Mouse (Mus musculus): Measurements from ENCODE around the gene Lbh. TPM values are rescaled to one million over a fixed set of nuclear protein-coding genes. Genes with fewer than 3 reads are reported as not detected.

Lbh gene
- polyA plus RNA-seq, 1 experiment from 2014 or later: 2.7 TPM

DNA sequence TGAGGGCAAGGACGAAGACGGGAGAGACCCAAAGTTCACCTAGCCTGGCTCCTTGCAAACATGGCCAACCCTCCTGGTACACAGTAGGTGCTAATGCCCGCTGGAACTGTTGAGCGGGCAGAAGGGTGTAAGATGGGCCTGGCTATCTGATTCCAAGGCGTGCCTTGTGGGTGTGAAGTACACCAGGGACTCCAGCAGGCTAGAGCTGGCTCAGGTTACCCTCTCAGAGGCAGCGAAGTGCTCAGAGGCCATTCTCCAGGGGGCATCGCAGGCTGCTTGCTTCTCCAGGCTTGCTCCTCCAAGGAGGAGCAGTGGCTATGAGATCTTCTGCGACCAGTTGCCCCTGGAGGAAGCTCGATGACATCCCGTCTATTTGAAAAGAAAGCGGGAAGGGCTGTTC is 6.8 kb upstream of the Lbh start:
- Histone ChIP-seq H3K27me3 (peaks cover 8% of the 10 kb centered on the region), H3K9ac (replicated peaks) (no peak overlapping the region), H3K27ac (peak overlapping the region; percentile 56; the same call in 1 of the 2 replicates), H3K4me1 (replicated peaks) (peaks cover 19% of the 10 kb centered on the region), H3K9me3 (no peaks in the 10 kb centered on the region), H3K4me3 (replicated peaks) (no peak overlapping the region), H3K36me3 (no peaks in the 10 kb centered on the region), H3K4me2 (no peak overlapping the region)
- ATAC-seq (ENCODE audit: insufficient number of reproducible peaks, insufficient read depth, low FRiP score, low TSS enrichment, low read depth): no peak
- 58% methylated on average over 11 of the region's 11 CpGs for WGBS

DNA sequence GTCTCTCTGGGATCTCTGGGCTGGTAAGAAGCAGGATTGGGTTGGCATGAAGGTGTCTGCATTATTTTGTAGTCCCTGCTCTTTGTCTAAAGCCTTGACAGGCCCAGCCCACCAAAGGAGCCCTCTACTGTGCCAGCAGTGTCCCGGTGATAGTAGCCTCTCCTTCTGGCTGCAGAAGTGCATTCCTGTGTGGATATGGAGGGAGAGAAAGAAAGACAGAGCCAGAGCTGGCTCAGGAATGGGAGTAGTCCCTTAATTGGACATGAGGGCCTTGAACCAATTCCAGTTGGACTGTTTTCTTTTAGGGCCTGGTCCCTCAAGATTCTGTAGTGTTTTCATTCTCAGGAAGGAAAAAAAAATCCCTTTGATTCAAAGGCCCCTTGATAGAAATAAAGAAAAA is 6.4 kb upstream of the Lbh start:
- Histone ChIP-seq H3K36me3 (no peaks in the 10 kb centered on the region), H3K4me1 (replicated peaks) (peaks cover 21% of the 10 kb centered on the region), H3K27me3 (peaks cover 13% of the 10 kb centered on the region), H3K27ac (peak overlapping the region; percentile 56; the same call in 1 of the 2 replicates), H3K4me2 (no peak overlapping the region), H3K9ac (replicated peaks) (no peak overlapping the region), H3K4me3 (replicated peaks) (no peak overlapping the region), H3K9me3 (no peaks in the 10 kb centered on the region)
- no peak for ATAC-seq (ENCODE audit: insufficient number of reproducible peaks, insufficient read depth, low FRiP score, low TSS enrichment, low read depth)
- 27% methylated on average over 1 of the region's 1 CpGs for WGBS

DNA sequence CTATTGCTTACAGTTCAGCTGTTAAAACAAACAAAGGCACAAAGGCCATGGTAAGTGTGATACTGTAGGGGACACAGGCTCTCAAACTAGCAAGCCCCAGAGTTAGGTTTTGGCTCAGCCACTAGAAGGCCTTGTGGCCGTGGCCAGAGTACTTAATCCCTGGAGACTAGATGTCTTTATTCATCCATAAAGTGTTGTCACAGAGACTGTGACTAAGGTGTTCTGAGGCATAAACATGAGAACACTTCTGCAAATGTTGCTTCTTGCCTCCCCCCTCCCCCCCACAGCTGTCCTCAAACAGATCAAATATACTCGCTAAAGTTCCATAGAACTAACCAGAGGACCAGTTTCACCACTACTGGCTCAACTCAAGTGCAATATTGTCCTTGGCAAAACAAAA is 4.0 kb upstream of the Lbh start:
- no peak overlapping the region for H3K27ac ChIP-seq
- no peak overlapping the region for H3K4me3 ChIP-seq (replicated peaks)
- H3K9ac ChIP-seq (replicated peaks): no peak overlapping the region
- 68% methylated on average over 2 of the region's 2 CpGs for WGBS
- no peaks in the 10 kb centered on the region for H3K36me3 ChIP-seq
- peaks cover 21% of the 10 kb centered on the region for H3K4me1 ChIP-seq (replicated peaks)
- ATAC-seq (ENCODE audit: insufficient number of reproducible peaks, insufficient read depth, low FRiP score, low TSS enrichment, low read depth): no peak
- H3K27me3 ChIP-seq: peaks cover 13% of the 10 kb centered on the region
- H3K4me2 ChIP-seq: no peak overlapping the region
- no peaks in the 10 kb centered on the region for H3K9me3 ChIP-seq

DNA sequence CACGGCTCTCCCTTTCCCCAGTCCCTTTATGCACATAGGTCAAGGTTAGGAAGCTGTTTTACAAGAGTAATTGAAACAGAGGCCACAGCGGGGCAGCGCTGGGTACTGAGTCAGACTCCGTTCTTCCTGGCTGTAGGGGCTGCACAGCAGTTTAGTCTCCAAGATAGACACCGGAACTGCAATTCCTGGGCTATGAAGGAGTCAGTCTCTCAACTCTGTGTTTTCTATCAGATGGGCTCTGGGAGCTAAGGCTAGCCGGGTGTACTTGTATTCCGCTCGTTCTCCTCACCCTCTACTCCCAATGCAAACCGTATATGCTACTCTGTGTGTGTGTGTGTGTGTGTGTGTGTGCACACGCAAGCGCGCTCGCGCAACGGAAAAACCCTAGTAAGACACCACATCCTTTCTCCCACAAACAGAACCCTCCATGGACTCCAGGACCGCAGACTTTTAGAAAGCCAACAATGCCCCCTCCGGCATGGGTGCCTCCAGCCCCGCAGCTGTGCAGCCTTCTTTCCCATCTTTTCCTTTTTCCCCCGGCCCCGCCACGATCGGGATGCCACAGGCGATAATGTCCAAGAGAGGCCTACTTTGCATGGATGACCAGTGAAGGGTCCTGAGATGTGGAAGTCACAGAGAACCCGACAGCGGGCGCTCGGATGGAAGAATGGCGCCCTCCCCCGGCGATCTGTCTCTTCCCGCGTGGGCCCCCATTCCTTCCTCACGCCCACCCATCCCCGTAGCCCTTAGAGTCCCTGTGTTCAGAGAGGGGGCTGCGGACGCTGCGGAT is 669 bp upstream of the Lbh start:
- Histone ChIP-seq H3K36me3 (peaks cover 12% of the 10 kb centered on the region; the same call in 1 of the 2 replicates), H3K27ac (peak overlapping the region; percentile 73), H3K4me2 (peak overlapping the region; percentile 89), H3K4me1 (replicated peaks) (peaks cover 35% of the 10 kb centered on the region), H3K9ac (replicated peaks) (peak overlapping the region; percentile 63), H3K4me3 (replicated peaks) (peak overlapping the region; percentile 68), H3K9me3 (no peaks in the 10 kb centered on the region), H3K27me3 (peaks cover 10% of the 10 kb centered on the region)
- 2% methylated on average over 37 of the region's 37 CpGs for WGBS
- peak; percentile 59 for ATAC-seq (ENCODE audit: insufficient number of reproducible peaks, insufficient read depth, low FRiP score, low TSS enrichment, low read depth)

DNA sequence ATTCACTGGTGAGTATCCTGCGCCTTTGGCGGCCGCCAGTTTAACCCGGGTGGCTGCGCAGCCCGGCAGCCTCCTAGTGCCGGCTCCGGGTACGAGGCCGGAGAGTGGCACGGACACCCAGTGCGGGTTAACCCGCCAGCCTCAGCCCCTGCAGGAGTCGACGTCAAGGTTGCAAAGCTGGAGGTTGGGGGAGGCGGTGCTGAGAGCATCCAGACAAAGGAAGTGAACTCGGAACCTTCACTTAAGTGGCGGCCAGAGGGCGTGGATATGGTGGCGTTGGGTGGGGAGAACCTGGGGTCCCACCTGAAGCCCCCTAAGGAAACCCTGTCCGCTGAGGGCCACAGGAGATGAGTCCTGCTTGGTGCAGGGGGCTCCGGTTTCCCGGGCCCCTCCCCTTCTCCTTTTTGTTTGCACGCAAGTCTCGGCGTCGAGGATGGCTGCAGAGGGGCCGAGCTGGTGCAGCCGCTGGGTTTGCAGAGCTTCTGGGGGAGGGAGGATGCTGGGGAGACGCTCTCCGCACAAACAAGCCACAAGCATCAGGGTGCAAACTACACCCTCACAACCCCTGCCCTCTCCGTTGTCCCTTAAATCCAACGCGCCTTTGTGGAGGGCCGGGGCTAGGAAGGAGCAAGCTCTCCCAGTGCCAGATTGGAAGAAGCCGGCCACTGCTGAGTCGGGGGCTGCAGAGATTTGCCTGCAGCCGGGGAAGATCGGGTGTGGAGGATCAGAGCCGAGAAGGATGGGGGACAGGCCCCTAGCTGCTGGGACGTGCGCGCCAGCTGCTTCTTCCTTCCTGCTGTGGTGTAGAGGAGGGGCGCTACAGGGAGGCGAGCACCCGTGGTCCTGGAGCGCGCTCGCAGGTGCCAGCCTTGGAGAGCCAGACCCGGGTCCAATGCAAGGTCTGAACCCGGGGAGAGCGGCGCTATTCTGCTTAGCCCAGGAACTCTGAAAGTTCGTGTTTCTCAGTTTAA is 751 bp downstream of the Lbh start:
- H3K4me3 ChIP-seq (replicated peaks): peak overlapping the region; percentile 68
- WGBS: 1% methylated on average over 54 of the region's 54 CpGs
- peak; percentile 32 for ATAC-seq (ENCODE audit: insufficient number of reproducible peaks, insufficient read depth, low FRiP score, low TSS enrichment, low read depth)
- no peaks in the 10 kb centered on the region for H3K9me3 ChIP-seq
- H3K27me3 ChIP-seq: peaks cover 10% of the 10 kb centered on the region
- peaks cover 39% of the 10 kb centered on the region for H3K4me1 ChIP-seq (replicated peaks)
- peak overlapping the region; percentile 86 for H3K27ac ChIP-seq
- H3K36me3 ChIP-seq: peaks cover 24% of the 10 kb centered on the region; the same call in 1 of the 2 replicates
- peak overlapping the region; percentile 87 for H3K9ac ChIP-seq (replicated peaks)
- H3K4me2 ChIP-seq: peak overlapping the region; percentile 89

DNA sequence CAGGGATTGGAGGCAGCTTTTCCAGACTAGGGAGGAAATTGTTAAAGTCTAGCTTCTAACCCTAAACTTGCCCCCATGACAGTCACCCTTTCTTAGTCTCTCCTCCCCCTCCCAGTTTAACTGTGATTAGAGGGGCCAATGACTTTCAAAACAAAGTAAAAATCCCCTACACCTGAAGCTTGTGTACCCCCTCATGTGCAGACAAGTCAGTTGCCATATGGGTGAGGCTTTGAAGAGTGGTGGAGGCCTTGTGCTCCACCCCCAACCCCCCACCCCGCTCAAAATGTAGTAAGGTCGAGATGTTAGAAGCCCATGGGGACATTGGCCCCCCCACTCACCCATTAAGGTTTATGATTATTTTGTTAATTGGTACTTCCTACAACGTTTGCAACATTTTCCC is 1.5 kb downstream of the Lbh start:
- Histone ChIP-seq H3K4me3 (replicated peaks) (peak overlapping the region; percentile 68), H3K36me3 (peaks cover 30% of the 10 kb centered on the region), H3K9ac (replicated peaks) (peak overlapping the region; percentile 87; the same call in 1 of the 2 replicates), H3K27ac (peak overlapping the region; percentile 86), H3K4me1 (replicated peaks) (peaks cover 43% of the 10 kb centered on the region), H3K9me3 (no peaks in the 10 kb centered on the region), H3K4me2 (peak overlapping the region; percentile 89), H3K27me3 (peaks cover 10% of the 10 kb centered on the region)
- no peak for ATAC-seq (ENCODE audit: insufficient number of reproducible peaks, insufficient read depth, low FRiP score, low TSS enrichment, low read depth)
- WGBS: 6% methylated on average over 3 of the region's 3 CpGs

DNA sequence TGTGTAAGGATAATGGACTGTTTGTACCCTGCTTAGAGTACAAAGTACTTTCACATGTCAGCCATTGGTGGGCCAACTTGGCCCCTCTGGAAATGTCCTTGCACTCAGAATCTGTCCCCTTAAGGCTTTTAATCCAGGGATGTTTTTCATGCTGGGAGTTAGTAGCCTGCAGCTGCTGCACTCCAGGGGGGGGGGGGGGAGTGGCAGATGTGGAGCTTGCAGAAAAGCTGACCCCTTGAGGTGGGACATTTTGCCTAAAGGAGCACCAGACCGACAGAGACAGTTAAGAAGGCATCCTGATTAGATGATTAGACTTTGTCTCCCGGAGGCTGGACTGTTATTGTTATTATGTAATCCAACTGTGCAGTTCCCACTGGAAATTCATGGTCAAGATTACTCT is 2.3 kb downstream of the Lbh start:
- ATAC-seq (ENCODE audit: insufficient number of reproducible peaks, insufficient read depth, low FRiP score, low TSS enrichment, low read depth): no peak
- Histone ChIP-seq H3K9ac (replicated peaks) (no peak overlapping the region), H3K4me3 (replicated peaks) (peak overlapping the region; percentile 16; the same call in 1 of the 2 replicates), H3K9me3 (no peaks in the 10 kb centered on the region), H3K36me3 (peaks cover 31% of the 10 kb centered on the region), H3K4me2 (peak overlapping the region; percentile 89), H3K27ac (no peak overlapping the region), H3K27me3 (0 out of 2 replicates have a peak, but pooled peaks cover 7% of the 10 kb centered on the region), H3K4me1 (replicated peaks) (peaks cover 43% of the 10 kb centered on the region)
- 14% methylated on average over 2 of the region's 2 CpGs for WGBS

DNA sequence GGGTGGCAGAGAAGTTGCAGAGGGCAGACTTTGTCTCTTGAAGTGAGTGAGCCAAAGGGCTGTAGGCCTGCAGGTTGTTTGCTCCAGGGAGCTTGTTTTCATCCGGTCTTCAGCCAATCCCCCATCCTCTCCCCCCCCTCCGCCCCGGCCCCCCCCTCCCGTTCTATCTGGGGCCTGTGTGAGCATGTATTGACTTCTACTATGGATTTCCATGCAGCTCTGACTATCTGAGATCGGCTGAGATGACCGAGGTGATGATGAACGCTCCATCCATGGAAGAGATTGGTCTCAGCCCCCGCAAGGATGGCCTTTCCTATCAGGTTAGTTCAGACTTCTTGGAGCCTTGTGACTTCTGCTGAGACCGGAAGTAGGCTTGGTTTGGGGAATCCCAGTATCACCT is 2.9 kb downstream of the Lbh start:
- no peak for ATAC-seq (ENCODE audit: insufficient number of reproducible peaks, insufficient read depth, low FRiP score, low TSS enrichment, low read depth)
- Histone ChIP-seq H3K4me1 (replicated peaks) (peaks cover 47% of the 10 kb centered on the region), H3K4me3 (replicated peaks) (peak overlapping the region; percentile 16; the same call in 1 of the 2 replicates), H3K9me3 (no peaks in the 10 kb centered on the region), H3K4me2 (peak overlapping the region; percentile 89), H3K36me3 (peaks cover 31% of the 10 kb centered on the region), H3K9ac (replicated peaks) (no peak overlapping the region), H3K27me3 (0 out of 2 replicates have a peak, but pooled peaks cover 7% of the 10 kb centered on the region), H3K27ac (no peak overlapping the region)
- WGBS: 58% methylated on average over 7 of the region's 9 CpGs

DNA sequence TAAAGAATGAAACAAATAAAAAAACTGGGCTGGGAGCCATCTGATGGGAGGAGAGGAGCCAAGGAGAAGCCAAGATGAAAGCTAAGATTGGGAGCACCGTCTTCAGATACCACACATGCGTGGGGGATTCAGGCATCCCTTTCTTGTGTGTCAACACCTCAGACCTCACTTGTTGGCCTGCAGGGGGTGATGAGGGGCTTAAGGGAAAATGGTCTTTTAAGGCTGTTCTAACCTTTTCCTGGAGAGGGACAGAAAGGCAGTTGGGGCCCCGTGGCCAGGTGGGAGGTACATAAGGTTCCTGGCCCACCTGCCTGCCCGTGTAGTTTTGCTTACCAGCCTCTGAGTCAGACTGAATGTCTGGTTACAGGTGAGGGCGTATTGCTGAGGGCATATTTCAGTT is 4.1 kb downstream of the Lbh start:
- 74% methylated on average over 5 of the region's 5 CpGs for WGBS
- ATAC-seq (ENCODE audit: insufficient number of reproducible peaks, insufficient read depth, low FRiP score, low TSS enrichment, low read depth): no peak
- H3K36me3 ChIP-seq: peaks cover 36% of the 10 kb centered on the region

DNA sequence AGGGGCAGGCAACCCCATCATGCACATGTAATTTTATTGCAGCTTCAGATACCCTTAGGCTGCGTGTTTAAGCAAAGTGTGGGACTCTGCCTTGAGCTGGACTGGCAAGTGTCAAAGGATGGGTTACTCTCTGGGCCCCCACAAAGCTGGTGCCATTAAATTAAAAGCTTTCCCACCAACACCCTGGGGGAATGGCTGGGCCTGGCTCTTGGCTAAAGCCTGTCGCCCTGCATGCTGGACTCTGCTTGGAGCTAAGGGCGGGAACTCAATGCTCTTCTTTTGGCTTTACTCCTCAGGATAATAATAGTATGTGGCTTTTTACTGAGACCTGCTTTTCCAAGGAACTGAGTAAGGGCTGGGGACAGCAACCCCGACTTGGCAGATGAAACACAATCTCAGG is 5.2 kb downstream of the Lbh start:
- H3K4me2 ChIP-seq: no peak overlapping the region
- no peak overlapping the region for H3K4me3 ChIP-seq (replicated peaks)
- no peak overlapping the region for H3K9ac ChIP-seq (replicated peaks)
- H3K27me3 ChIP-seq: no peaks in the 10 kb centered on the region
- 74% methylated on average over 4 of the region's 4 CpGs for WGBS
- H3K4me1 ChIP-seq (replicated peaks): peaks cover 54% of the 10 kb centered on the region
- H3K27ac ChIP-seq: no peak overlapping the region
- no peaks in the 10 kb centered on the region for H3K9me3 ChIP-seq
- ATAC-seq (ENCODE audit: insufficient number of reproducible peaks, insufficient read depth, low FRiP score, low TSS enrichment, low read depth): no peak
- H3K36me3 ChIP-seq: peaks cover 39% of the 10 kb centered on the region

More for the DNA sequence above, 4.1 kb downstream of the Lbh start:
- Histone ChIP-seq H3K4me2 (no peak overlapping the region), H3K27me3 (no peaks in the 10 kb centered on the region), H3K27ac (no peak overlapping the region), H3K9me3 (no peaks in the 10 kb centered on the region), H3K4me1 (replicated peaks) (peaks cover 54% of the 10 kb centered on the region), H3K4me3 (replicated peaks) (no peak overlapping the region), H3K9ac (replicated peaks) (no peak overlapping the region)

DNA sequence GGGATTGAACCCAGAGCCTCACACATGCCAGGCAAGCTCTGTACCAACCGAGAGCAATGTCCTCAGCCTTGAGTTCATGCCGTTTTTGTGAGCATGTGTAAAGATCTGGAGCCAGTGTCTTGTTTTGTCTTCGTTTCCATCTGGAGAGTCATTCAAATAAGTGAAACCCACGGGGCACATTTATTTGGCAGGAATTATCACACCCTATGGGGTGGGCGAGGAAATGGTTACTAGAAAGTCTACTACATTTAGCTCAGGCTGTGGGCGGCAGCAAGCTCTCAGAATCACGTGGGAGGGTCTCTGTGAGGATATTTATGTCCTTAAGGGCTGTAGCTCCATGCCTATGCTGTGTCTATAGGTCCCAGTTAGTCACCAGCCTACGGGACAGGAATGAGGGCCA is 6.2 kb downstream of the Lbh start:
- Histone ChIP-seq H3K4me2 (no peak overlapping the region), H3K4me1 (replicated peaks) (peaks cover 54% of the 10 kb centered on the region), H3K9me3 (no peaks in the 10 kb centered on the region), H3K9ac (replicated peaks) (no peak overlapping the region), H3K27me3 (no peaks in the 10 kb centered on the region), H3K36me3 (peaks cover 41% of the 10 kb centered on the region), H3K27ac (no peak overlapping the region), H3K4me3 (replicated peaks) (no peak overlapping the region)
- no peak for ATAC-seq (ENCODE audit: insufficient number of reproducible peaks, insufficient read depth, low FRiP score, low TSS enrichment, low read depth)
- 72% methylated on average over 8 of the region's 8 CpGs for WGBS
